In genomic region chr19:41646947-41647631, GRCm38 (mm10) we compare ENCODE assay signal across 8 mouse cellular contexts.
DNase-seq lines count a peak whose midpoint lies in the region; ATAC-seq and TF ChIP-seq lines count a peak whose summit lies in the region.

No protein-coding gene starts in this region.

- peaks cover 34% of the 10 kb centered on the region for H3K4me1 ChIP-seq in neural tube, embryonic 15.5 days
- no peaks in the 10 kb centered on the region for H3K4me1 ChIP-seq in limb, embryonic 14.5 days (ENCODE audit: control insufficient read depth, insufficient read depth, low read length)
- peaks cover 62% of the 10 kb centered on the region for H3K4me1 ChIP-seq in neural tube, embryonic 13.5 days (replicated peaks)

- peak; percentile 75 for DNase-seq in neural tube, embryonic 10.5 days (ENCODE audit: extremely low spot score, low spot score)
- DNase-seq in cerebellum, postnatal 10 days = peak; percentile 85 to 90
- peak; percentile 72 to 78 for DNase-seq in frontal cortex, postnatal 25 days (ENCODE audit: low spot score in 2 of 2)
- DNase-seq in induced T-regulatory cell, adult 2 months (ENCODE audit: low read depth) = peak; percentile 83
- DNase-seq in limb, embryonic 14.5 days (ENCODE audit: low spot score) = peak; percentile 68
- DNase-seq in testis, postnatal 14 days (ENCODE audit: low spot score) = peak; percentile 59

- no peaks in the 10 kb centered on the region for H3K9me3 ChIP-seq in neural tube, embryonic 15.5 days (replicated peaks)
- no peaks in the 10 kb centered on the region for H3K9me3 ChIP-seq in limb, embryonic 14.5 days (ENCODE audit: control insufficient read depth, low read length)
- no peaks in the 10 kb centered on the region for H3K9me3 ChIP-seq in neural tube, embryonic 13.5 days

- H3K36me3 ChIP-seq in neural tube, embryonic 15.5 days = peaks cover 27% of the 10 kb centered on the region
- no peaks in the 10 kb centered on the region for H3K36me3 ChIP-seq in limb, embryonic 14.5 days (ENCODE audit: control insufficient read depth, insufficient read depth, low read length)
- peaks cover 26% of the 10 kb centered on the region for H3K36me3 ChIP-seq in neural tube, embryonic 13.5 days

- H3K27me3 ChIP-seq in neural tube, embryonic 15.5 days (replicated peaks) = 0 out of 2 replicates have a peak, but pooled peaks cover 5% of the 10 kb centered on the region
- no peaks in the 10 kb centered on the region for H3K27me3 ChIP-seq in limb, embryonic 14.5 days (ENCODE audit: control insufficient read depth, insufficient read depth, low read length)
- peaks cover 10% of the 10 kb centered on the region; the same call in 1 of the 2 replicates for H3K27me3 ChIP-seq in neural tube, embryonic 13.5 days

- no peak; the same call in 1 of the 2 replicates for ATAC-seq in neural tube, embryonic 15.5 days (ENCODE audit: low FRiP score)
- no peak for ATAC-seq in limb, embryonic 14.5 days (ENCODE audit: low FRiP score, low read depth)
- ATAC-seq in neural tube, embryonic 13.5 days (ENCODE audit: low read depth) = peak; percentile 25

- no peak for TF ChIP-seq POLR2A in limb, embryonic 14.5 days (IDR thresholded peaks at IDR 0.05; ENCODE audit: borderline replicate concordance, extremely low read depth, insufficient read depth, insufficient read length)

- no peak overlapping the region for H3K9ac ChIP-seq in neural tube, embryonic 15.5 days (replicated peaks)
- no peak overlapping the region for H3K9ac ChIP-seq in limb, embryonic 14.5 days (ENCODE audit: low read depth, low read length, severe bottlenecking)
- no peak overlapping the region for H3K9ac ChIP-seq in neural tube, embryonic 13.5 days

- H3K27ac ChIP-seq in neural tube, embryonic 15.5 days (replicated peaks) = no peak overlapping the region
- no peak overlapping the region for H3K27ac ChIP-seq in limb, embryonic 14.5 days (replicated peaks; ENCODE audit: low read depth, low read length)
- no peak overlapping the region for H3K27ac ChIP-seq in neural tube, embryonic 13.5 days (replicated peaks)

- H3K4me3 ChIP-seq in neural tube, embryonic 15.5 days (replicated peaks) = no peak overlapping the region
- no peak overlapping the region for H3K4me3 ChIP-seq in limb, embryonic 14.5 days (replicated peaks; ENCODE audit: low read length)
- no peak overlapping the region for H3K4me3 ChIP-seq in neural tube, embryonic 13.5 days

- no peak overlapping the region for H3K4me2 ChIP-seq in neural tube, embryonic 15.5 days
- H3K4me2 ChIP-seq in limb, embryonic 14.5 days (replicated peaks; ENCODE audit: low read depth, low read length, severe bottlenecking) = peak overlapping the region; percentile 20; the same call in 1 of the 2 replicates
- no peak overlapping the region for H3K4me2 ChIP-seq in neural tube, embryonic 13.5 days

- WGBS in neural tube, embryonic 15.5 days = 46% methylated on average over 16 of the region's 16 CpGs
- WGBS in limb, embryonic 14.5 days = 46% methylated on average over 16 of the region's 16 CpGs
- WGBS in neural tube, embryonic 13.5 days = 43% methylated on average over 16 of the region's 16 CpGs
